Mouse (Mus musculus): ENCODE results near the gene Oxld1.
"Not testable (repeated sequence)": the region's sequence is repeated elsewhere in the genome, so short reads cannot be mapped to it uniquely, and the experiment has no call there.

Oxld1 gene

DNA sequence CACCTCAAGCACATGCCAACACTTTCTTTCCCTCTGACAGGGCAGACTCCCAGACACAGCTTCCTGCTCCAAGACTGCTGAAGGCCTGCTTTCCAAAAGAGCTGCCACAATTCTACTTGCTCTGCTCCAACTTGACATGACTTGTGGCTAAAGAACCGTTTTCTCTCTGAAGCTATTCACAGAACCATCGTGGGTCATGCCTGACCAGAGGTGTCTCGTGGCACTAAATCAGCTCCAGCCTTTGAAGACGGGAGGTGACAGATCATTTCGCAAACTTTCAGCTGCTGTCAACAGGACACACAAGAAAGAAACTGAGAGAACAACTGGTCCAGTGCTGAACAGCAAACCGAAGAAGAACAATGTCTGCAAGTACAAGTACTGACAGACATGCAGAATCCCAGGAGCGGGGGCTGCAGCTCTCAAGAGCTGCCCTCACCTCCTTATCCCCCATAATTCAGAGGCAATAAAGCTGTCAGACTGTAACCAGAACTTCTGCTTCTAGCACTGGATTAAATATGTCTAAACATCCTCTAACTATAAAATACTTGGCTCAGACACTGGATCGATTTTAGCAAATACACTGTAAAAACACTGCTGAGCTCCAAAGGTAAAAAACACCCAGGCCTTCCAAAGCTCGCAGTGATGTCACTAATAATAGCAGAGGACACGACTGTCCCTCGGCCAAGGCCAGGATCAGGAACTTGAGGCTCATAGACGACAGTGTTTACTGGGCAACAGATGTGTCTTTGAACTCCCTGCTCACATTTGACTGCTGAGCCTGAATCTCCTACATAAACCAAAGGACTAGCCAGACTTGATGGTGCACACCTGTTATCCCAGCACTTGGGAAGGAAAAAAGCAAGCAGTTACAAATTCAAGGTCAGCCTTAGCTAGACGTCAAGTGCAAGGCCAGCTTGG lies 35.0 kb downstream of the Oxld1 start:
- DNase-seq = no peak

DNA sequence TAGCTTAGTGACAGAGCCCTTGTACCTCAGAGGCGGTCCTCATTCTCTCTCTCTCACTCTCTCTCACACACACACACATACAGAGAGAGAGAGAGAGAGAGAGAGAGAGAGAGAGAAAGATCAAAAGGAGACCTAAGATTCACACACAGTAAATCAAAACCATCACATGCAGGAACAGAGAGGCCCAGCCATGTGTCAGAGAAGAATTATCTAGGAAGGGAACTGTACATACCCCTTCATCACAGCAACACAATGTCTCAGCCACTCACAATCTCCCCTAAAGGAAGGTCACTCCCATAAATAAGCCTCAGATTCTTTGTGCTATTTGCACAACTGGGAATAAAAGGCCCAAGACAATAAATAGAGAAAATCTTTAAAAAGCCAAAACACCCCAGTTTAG lies 39.3 kb downstream of the Oxld1 start:
- no peak for DNase-seq

DNA sequence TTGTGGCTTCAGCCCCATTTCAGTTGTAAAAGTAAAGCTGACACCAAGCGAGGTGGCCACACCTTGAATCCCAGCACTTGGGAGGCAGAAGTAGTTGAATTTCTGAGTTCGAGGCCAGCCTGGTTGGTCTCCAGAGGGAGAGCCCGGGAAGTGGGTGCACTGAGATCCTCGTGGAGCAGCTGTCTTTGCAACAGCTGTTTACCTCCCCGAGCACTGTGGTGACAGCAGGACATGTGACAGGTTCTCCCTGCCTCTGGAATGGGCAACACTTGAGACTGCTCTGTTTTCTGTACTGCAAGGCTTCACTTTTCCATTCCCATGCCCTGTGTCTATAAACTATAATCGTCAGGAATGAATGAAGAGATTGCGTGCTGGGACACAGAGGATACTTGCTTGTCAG lies 40.0 kb downstream of the Oxld1 start:
- no peak for DNase-seq

DNA sequence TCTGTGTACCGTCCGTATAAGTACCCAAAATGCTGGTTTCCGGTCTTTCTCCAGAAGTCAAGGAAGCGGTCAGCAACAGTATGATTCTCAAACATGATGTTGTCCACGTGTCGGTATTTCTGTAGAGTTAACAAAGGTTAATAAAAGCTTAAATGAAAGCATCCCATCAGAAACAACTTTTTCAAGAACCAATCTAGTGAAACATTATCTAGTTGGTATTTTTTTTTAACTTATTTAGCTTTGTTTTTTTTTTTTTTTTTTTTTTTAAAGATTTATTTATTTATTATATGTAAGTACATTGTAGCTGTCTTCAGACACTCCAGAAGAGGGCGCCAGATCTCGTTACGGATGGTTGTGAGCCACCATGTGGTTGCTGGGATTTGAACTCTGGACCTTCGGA lies 44.2 kb downstream of the Oxld1 start:
- not testable (repeated sequence) for DNase-seq
